Mouse (Mus musculus) layer of hippocampus, adult 11-12 months (tissue): ENCODE measurements around the gene Ak7.

ENCODE experiments used
- DNase-seq: peaks from one replicate; pipeline ENCODE4 v3.0.0; 2022; ENCODE audit warnings: low spot score

The Ak7 gene

DNA sequence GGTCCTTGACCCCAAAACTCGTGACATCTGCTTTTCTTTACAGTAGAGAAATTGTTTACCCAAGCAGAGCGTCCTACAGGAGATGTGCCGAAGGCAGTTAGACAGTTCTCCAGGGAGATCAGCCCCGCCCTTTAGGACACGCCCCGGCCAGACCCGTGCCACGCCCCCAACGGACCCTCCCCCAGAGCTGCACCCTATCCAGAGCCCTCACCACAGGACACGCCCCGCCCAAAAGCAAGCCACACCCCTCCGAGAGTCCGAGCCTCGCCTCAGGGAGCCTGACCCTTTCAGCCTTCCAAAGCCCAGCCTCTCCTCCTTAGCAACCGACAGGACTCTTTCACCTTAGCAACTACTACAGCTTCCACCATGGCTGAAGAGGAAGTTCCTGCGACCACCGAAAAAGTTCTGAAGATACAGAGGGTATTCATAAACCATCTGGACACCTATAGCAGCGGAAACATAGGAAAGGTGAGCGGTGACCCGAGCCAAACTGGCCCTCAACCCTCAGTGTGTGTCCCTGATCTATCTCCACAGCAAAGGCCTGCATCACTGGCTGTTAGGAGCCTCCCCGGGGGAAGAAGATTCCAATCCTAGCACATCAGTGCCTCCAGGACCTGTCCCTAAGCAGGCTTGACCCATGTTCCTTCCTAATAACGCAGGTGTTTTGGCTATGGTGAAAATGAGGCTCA is at the start of gene Ak7:
TSS of gene Ak7 (plus strand) at position 178 of the 689 bp plus-strand sequence.
- DNase-seq, result peak; percentile 23

DNA sequence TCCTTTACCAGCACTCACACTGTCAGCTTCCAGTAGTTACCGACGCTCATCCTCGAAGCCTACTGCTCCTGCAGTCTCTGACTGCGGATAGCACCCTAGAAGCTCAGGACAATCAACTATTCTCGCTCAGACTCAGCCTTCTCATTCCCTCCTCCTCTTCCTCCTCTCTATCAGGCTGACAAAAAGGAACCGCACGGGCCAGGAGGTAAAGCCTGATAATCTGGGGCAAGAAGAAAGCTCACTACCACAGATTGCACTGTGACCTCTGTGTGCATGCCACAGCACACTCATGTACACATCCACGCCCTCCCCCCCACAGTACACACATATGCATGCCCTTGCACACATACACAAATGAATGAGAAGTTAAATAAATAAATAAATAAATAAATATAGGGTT is 29.5 kb upstream of the Ak7 start:
- no peak for DNase-seq

DNA sequence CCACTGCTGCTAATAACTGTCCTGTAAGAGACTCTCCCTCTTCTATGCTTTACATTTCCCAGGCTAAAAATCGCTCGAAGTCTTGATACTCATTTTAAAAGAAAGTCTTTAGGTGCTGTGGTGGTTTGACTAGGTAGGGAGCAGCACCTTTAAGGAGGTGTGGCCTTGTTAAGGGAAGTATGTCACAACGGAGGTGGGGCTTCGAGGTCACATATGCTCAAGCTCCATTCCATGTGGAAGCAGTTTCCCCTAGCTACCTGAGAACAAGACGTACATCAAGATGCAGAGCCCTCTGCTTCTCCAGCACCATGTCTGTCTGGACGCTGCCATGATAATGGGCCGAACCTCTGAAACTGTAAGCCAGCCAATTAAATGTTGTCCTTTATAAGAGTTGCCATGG is 27.6 kb upstream of the Ak7 start:
- DNase-seq, result no peak

DNA sequence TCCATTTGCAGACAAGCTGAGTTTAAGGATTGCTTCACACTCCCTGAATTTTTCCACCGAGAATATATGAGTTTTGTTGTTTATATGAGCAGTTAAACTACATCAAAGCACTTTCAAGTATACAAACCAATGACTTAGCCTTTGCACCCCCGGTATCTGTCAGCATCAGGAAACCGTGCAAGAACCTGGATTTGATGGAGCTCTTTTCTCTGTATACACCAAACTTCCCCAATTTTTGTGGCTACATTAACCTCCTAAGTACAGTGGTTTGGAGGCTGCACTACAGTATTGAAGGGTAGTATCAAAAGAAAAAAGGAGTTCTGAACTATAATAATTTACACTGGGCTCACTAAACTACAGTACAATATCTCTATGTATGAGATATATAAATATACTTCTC is 27.0 kb upstream of the Ak7 start:
- DNase-seq, result no peak

DNA sequence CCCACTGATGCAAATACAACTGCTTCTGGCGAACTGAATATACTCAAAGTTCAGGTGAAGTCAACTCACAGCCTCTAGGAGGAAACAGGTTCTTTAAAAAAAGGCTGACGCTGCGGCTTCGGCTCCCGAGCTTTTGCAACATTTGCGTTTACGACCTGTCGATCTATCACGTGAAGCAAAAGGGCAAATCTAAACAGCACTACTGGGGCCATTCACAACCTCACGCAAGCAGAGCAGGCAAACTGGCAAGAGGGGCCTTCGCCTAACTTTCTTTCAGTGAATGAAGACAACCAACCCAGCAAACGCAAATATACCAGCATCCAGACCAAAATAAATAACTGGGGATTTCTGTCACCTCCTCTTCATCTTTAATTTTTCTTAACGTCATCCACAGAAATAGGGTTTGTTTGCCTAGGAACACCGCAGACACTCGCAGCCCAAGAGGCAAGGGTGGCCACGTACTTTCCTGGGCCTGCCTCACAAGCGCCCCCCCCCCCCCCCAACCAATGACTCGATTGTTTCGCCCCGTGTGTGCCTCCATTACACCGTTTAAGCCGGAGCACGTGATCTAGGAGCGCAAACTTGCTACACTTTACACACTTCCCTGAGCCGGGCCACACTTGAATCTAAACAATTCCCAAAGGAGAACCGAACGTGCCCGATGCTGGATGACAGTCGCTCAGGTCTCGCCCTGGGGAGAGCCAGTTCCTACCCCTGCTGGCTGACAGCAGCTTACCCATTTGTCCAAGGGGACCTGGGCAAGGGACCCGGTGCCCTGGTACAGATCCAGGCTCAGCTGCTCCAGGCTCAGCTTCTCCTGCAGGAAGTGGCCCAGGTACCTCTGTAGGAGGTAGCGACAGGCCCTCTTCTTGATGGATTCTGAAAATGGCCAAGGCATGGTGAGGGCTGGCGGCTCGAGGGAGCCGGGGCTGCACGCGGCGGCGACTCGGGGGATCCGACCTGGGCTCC is 21.6 kb upstream of the Ak7 start, which contains the start of gene Gskip:
TSS of gene Gskip (plus strand) at position 897 of the 969 bp plus-strand sequence.
- peak; percentile 22 for DNase-seq

DNA sequence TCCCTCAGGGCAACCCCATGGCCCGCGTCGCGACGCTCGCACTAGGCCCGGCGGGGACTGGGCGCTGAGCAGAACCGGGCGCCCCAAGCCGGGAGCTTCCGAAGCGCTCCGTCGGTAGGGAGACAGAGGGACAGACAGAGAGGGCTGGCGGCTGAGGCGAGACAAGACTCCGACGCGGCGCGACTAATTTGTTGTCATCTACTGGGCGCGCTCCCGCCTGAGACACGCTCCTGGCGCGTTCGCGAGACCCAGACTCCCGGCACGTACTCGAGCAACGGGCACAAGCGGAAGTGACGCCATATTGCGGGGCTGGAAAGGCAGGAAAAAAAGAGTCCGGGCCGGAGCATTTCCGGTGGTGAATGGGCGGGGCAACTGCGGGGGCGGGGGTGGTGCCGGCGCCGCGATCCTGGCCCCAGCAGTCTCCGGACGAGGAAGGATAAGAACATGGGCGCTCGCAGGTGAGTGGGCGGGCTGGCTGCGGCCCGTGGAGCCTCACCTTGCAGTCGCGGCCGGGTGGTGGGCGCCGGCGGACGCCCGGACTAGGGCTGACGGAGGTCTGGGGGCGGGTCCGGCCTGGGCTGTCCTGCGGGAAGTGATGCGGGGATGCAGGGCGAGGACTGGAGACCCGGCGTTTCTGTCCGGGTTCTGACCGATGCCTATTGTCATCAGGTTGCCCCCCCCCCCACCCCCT is 20.6 kb upstream of the Ak7 start, which contains the start of gene Atg2b:
TSS of gene Atg2b (minus strand) at position 211 of the 691 bp plus-strand sequence.
- DNase-seq, result peak; percentile 97

DNA sequence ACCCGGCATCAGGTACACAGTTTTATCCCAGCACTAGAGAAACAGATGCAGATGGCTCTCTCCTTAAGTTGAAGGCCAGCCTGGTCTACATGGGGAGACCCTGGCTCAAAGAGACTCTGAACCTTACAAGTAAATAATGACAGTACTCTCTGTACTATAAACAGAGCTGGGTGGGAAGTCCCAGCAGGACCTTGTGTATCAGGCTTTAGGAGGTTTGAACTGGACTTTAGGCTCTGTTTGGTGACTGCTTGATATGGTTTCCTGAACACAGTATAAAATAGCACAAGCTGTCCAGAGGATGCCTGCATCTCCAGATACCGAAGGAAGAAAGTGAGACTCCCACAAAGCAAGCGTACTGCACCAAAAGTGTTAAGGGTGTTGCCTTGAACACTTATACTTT is 19.0 kb upstream of the Ak7 start:
- DNase-seq, result no peak

DNA sequence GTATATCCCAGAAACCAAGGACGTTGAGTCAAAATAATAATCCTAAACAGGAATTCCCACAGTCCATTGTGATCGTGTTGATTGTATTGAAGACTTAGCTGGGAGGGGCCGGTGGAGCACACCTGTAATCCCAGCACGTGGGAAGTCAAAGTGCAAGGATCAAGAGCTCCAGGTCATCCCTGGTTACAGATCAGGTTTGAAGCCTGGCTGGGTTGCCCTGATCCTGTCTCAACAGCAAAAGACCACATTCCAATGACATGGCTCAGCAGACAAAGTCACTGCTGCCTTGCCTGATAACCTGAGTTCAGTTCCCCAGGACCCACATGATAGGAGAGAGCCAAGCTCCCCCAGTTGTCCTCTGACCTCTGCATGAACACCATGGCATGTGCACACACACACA is 18.4 kb upstream of the Ak7 start:
- DNase-seq, result no peak

DNA sequence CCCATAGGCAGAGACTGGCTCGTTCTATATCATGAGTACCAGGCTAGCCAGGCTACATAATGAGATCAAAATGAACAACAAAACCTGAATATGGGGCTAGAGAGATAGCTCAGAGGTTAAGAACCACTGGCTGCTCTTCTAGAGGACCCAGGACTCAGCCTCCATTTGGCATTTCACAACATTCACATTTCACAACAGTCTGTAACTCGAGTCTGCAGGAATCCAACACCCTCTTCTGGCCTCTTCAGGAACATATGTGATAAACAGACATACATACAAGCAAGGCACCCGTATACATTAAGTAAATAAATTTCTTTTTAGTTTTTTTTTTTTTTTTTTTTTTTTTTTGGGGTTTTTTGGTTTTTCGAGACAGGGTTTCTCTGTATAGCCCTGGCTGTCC is 17.2 kb upstream of the Ak7 start:
- DNase-seq, result no peak

DNA sequence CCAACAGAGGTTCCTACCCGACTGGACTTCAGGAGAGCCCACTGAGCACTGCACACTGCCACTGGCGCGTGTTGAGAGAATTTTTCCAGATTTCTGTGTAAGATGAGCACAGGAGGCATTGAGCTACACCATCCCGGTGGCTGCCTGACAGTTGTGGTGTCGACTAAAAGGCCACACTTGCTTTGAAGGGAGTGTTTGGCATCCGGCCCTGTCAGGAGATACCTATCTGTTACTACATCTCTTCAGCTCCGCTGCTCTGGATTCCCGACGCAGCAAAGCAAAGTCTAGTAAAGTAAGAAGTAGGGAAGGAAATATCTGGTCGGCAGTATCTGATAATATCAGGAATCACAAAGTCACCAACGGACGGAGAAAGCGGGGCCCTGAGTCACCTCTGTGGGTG is 16.3 kb upstream of the Ak7 start:
- DNase-seq, result no peak

DNA sequence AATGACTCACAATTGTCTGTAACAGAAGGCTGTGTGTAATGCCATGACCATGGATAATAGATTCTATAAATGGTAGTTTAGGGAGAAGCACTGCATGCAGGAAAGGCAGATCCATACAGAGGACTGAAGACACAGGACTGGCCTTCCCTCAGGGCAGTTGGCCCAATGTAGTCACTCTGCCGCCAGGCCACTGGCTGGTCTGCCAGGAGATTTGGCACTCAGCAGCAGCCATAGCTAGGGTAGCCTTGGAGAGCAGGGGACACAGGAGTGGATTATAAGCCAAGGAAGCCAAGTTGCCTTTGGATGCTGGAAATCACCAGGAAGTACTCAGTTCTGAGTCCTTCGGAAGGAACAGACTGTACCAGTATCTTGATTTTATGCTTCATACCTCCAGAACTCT is 11.8 kb upstream of the Ak7 start:
- no peak for DNase-seq

DNA sequence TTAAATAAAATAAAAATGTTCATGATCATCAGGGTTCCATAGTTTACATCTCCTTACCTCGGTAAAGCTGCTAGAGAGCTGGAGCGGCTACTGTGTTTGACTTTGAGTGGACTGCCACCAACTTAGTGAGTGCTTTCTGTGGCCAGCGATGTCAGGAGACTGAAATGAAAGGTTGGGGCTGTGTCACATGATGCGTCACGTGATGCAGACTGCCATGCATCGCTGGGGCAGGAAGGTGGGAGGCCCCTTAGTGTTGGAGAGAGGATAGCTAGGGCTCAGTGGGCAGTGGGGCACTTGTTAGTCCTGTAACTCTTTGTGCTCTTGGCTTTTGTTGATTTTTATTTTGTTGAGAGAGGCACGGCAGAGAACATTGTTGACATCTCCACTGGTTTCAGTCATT is 9.9 kb upstream of the Ak7 start:
- DNase-seq, result no peak

DNA sequence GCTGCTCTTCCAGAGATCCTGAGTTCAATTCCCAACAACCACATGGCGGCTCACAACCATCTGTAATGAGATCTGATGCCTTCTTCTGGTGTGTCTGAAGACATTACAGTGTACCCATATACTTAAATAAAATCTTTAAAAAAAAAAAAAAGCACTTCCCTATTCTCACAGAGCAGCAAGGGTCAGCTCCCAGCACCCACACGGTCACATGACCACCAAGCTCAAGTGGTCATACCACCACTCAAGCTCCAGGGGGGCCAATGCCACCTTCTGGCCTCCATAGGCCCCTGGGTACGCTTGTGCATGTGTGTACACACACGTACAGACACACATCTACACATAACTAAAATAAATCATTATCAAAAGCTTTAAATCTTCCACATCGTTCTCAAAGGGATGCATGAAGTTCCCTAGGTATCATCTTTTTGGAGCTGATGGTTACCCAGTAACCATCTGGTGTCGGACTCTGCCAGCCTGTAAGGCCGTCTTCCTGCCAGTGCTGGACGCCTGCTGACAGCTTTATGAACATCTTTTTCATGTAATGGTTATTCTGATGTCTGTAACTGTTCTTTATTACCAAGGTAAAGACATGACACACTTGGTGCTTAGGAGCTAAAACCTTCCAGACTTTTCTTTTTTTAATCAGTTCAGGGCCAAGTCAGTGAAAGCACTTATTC is 8.5 kb upstream of the Ak7 start:
- no peak for DNase-seq

DNA sequence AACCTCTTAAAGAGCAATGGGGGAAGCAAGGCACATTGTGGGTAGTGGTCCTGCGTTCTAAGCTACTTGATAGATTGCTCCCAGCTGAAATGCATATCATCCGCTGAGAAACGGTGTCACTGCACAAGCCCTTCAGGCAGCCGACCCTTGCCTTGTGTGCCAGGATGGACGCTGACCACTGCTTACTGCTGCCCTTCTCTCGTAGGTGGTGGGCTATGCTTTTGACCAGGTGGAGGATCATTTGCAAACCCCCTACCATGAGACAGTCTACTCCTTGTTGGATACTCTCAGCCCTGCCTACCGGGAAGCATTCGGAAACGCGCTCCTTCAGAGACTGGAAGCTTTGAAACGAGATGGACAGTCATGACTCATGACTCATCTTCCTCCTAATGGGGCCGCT is 5.3 kb upstream of the Ak7 start:
- DNase-seq, result no peak

DNA sequence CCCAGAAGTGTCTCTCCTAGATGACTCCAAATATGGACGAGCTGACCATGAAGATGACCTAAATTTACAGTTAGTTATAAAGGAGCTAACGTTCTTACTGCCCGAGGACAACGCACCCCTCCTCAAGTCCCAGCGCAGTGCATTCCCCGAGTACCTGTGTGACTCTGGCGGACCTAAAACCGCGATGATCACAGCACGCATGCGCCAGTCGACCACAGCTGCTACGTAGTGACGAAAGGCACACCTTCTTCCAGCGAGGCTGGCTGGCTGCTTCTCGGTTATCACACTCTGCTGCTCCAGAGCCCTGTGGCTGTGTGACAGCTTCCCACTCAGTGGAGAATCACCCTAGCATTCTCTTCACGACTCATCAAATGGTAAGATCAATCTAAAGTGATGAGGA is 12.8 kb downstream of the Ak7 start:
- DNase-seq, result peak; percentile 34

DNA sequence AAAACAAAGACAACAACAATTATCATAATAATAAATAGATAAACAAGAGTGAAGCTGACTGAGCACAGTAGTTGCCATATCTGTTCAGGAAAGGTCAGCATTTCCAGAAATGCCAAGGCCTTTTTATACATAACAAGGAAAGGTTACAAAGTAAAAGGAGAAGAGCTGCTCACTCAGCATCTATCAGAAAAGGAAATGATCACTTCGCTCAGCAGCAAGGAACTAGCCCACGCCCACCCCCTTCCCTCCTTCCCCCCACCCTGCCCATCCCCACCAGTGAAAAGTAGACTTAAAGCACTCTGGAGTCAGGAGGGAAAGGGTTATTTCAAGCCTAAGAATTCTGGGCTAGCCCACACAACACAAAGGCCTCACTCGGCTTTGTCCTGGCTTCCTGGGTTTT is 14.4 kb downstream of the Ak7 start:
- no peak for DNase-seq

DNA sequence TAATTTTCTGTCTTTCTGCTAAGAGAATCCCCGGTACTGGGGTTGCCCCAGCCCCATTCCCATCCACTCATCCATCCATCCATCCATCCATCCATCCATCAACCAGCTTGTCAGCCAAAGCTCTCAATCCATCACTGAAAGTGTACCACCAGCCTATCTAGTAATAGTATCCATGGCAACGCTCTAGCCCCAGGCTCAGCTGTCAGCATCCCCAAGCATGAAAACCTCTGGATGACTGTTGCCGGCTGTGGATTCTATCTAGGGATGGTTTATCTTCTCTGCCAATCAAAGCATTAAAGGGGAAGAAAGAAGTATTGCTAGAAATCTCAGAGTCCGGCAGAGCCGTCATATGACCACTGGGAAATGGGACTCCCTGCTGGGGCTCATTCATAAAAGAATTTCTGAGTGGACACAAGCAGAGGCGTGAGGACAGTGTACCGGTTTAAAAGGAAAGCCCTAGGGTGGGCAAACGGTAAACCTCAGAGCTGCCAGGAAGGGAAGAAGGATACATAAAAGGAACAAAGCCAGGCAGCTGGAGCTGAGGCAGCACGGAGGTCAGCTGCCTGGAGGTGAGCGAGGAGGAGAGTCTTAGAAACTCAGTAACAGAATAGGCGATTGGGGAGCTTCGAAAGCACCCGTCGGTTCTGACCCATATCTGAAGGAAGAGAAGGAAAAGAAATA is 15.8 kb downstream of the Ak7 start:
- DNase-seq, result no peak

DNA sequence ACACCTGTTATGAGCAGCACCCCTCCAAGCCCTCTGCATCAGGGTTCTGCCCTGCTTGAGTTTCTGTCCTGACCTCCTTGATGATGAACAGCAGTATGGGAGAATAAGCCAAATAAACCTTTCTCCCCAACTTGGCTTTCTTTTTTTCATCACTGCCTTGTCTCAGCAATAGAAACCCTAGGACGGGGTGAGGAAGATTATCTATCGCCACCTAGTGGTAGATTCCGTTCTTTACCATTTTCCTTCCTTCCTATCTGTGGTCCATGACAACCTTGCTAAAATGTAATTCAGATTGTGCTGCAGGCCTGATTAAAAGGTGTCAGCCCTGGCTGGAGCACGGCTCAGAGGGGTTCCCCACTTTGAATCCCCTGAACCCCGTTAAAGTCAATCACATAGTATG is 16.9 kb downstream of the Ak7 start:
- peak; percentile 46 for DNase-seq

DNA sequence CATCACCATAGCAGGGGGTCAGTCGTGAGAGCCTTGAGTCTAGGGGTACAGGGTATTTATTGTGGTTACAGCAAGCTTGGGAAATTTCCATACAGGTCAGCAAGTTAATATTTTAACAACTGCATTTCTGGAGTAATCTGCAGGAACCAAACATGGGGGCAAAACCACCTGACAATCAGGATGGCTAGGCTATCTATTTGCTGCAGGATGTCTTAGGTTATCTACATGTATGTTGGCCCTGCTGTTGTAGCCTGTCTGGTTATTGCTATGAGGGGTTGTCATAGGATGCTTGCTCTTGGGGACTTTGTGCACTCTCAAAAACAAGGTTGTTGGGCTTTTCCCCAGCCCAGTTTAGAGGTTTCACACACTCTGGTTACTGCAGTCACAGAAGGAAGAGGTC is 18.8 kb downstream of the Ak7 start:
- no peak for DNase-seq

DNA sequence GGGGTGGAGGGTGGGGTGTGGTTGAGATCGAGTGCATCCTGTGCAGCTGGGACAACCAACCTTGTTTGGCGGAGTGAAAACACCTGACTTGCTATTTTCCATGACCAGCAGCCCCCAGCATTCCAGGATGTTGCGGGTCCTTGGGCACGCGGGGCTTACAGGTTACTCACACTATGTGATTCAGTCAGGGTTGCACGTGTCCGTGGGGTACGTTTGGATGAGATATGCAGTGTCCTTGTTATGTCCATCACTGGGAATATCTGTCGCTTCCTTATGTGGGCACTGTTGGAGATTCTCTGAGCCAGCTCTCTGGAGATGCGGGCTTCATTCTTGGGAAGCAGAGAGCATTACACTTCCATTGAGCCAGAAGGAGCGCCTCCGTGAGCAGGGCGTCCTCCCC is 20.0 kb downstream of the Ak7 start:
- DNase-seq, result no peak

DNA sequence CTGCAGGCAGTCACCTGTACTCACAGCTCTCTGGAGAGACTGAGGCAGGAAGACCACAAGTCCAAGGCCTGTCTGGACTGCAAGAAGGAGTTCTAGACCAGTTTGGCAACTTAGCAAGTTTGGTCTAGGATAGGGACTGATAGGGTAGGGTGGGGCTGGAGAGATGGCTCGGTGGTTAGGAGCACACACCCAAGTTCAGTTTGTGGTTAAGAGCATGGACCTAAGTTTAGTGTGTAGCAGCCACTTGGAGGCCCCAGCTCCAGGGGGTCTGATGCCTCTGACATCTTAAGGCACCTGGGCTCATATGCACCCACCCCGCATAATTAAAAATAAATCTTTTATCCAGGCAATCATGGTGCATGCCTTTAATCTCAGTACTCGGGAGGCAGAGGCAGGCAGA is 21.5 kb downstream of the Ak7 start:
- no peak for DNase-seq

DNA sequence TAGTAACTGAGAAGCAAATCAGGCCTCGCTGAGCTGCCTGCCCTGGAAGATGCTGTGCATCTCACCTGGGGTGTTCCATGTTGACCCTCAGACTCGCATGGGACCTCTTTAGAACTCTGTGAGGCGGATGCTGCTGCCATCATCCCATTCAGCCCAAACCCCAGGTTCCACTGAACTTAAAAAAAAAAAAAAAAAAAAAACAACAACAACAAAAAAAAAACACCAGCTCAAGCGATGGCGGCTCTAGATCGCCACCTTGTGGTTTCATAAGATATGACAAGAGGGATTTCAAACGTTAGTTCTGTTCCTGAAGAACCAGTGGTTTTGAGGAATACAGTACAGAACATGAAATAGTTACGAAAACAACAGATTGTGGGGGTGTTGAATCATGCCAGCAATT is 22.2 kb downstream of the Ak7 start:
- DNase-seq, result peak; percentile 22
